Mouse (Mus musculus): Measurements from ENCODE around the gene Catsperz. TPM values are rescaled to one million over a fixed set of nuclear protein-coding genes. Genes with fewer than 3 reads are reported as not detected.
A peak's percentile ranks its signal among the peaks of the same experiment; 100 is the strongest.

Catsperz gene
- polyA plus RNA-seq, 1 experiment from 2014 or later = 2.0 TPM

DNA sequence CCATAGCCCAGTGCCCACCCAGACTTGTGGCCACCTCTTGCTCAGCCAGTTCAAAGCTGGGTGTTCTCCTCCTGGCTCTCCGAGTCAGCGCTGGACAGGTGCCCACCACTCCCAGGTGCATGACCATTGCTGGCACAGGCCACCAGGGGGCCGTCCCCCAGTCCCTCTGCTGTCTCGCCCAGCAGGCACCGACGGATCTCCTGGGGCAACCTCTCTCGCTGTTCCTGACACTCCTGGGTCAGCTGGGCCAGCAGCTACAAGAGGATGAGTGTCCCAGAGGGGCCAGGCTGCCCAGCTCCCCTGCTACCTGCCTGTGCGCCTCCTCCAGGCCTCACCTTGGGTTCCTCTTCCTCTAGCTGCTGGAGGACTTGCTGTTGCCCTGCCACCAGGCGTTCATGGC is 28.9 kb upstream of the Catsperz start:
- ATAC-seq (ENCODE audit: low FRiP score, low read depth) = no peak
- Histone ChIP-seq H3K9ac (no peak overlapping the region), H3K9me3 (no peaks in the 10 kb centered on the region), H3K36me3 (peaks cover 34% of the 10 kb centered on the region), H3K27ac (no peak overlapping the region), H3K4me2 (replicated peaks) (no peak overlapping the region), H3K4me3 (no peak overlapping the region), H3K4me1 (peaks cover 26% of the 10 kb centered on the region), H3K27me3 (replicated peaks) (no peaks in the 10 kb centered on the region)
- 54% methylated on average over 9 of the region's 9 CpGs for whole genome bisulfite sequencing

DNA sequence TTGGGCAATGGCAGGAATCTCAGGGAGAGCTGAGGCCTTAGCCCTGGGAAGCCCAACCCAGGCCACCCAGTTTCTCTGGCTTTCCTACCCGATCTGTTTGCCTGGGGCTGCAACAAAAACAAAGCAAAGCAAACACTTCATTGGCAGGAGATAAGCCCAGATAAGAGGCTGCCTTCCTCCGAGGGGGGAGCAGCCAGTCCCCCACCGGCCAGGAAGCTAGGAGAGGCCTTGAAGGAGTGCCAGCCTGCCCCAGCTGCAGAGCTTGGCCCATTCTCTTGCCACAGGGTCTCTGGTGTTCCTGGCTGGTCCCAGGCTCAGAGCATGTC is 27.5 kb upstream of the Catsperz start:
- ATAC-seq (ENCODE audit: low FRiP score, low read depth) = no peak
- Histone ChIP-seq H3K4me1 (peaks cover 26% of the 10 kb centered on the region), H3K27ac (no peak overlapping the region), H3K9ac (peak overlapping the region; percentile 67; the same call in 1 of the 2 replicates), H3K27me3 (replicated peaks) (no peaks in the 10 kb centered on the region), H3K36me3 (peaks cover 24% of the 10 kb centered on the region; the same call in 1 of the 2 replicates), H3K4me2 (replicated peaks) (peak overlapping the region; percentile 97), H3K4me3 (no peak overlapping the region), H3K9me3 (no peaks in the 10 kb centered on the region)
- 37% methylated on average over 3 of the region's 3 CpGs for WGBS

DNA sequence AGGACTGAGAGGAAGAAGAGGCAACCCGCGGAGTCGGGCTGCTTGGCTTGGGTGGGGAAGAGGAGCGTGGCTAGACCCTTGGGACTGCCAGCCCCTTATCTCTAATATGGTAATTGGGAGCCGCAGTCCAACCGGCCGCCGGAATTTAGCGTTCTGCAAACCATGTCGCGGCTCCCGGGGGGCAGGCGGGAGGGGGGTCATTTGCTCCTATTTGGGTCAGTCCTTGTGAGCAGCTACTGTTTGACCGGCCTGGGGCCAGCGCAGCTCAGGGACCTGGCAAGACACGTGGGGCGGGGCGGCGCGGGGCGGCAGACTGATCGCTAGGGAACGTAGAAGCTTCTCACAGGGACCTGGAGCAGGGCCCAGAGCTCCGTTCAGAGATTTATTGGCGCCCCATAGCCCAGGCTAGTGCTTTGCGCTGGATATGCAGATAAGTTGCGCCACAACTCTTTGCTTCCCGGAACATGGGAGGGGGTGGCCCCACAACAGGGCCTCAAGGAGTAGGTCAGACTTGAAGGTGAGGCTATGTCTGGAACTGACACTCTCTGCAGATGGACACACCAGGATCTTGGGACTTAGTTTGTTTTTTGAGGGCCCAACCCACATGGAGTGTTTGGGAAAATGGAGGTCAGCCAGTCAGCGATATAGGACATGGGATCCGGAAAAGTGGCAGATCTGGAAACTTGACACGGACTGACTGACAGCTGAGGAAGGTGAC is 27.0 kb upstream of the Catsperz start:
- H3K9me3 ChIP-seq = no peaks in the 10 kb centered on the region
- WGBS = 4% methylated on average over 31 of the region's 31 CpGs
- peak overlapping the region; percentile 97 for H3K4me2 ChIP-seq (replicated peaks)
- H3K9ac ChIP-seq = peak overlapping the region; percentile 67
- peaks cover 26% of the 10 kb centered on the region for H3K4me1 ChIP-seq
- peaks cover 24% of the 10 kb centered on the region; the same call in 1 of the 2 replicates for H3K36me3 ChIP-seq
- peak; percentile 33 for ATAC-seq (ENCODE audit: low FRiP score, low read depth)
- no peaks in the 10 kb centered on the region for H3K27me3 ChIP-seq (replicated peaks)
- H3K27ac ChIP-seq = peak overlapping the region; percentile 91
- peak overlapping the region; percentile 49 for H3K4me3 ChIP-seq

DNA sequence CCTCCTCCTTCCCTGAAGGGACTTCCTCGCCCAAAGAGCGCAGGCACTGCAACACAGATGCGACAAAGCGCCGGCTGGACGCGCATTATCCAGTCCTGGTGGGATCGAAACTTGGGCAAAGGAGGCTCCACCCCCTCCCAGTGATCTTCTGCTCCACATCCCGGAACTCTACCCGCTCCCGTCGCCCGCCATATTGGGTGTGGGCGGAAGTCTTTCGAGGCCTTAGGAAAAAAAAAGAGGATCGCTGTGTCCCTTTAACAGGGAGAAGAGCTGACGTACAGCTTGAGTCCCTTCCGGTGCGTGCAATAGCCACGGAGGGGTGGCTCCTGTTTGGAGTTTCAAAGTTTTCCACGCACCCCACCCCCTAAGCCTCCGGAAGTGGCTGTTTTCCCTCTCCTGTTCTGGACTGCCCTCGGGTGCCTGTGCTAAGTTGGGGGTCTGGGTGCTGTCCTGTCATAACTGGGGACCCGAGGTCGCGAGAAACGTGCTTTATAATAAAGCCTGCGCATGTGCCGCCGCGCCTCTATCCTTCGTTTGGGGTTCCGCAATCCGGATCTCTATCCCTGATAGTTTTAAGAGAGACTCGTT is 26.3 kb upstream of the Catsperz start:
- Histone ChIP-seq H3K4me2 (replicated peaks) (peak overlapping the region; percentile 97), H3K4me1 (peaks cover 26% of the 10 kb centered on the region)
- WGBS = under 1% methylated on average over 35 of the region's 35 CpGs

DNA sequence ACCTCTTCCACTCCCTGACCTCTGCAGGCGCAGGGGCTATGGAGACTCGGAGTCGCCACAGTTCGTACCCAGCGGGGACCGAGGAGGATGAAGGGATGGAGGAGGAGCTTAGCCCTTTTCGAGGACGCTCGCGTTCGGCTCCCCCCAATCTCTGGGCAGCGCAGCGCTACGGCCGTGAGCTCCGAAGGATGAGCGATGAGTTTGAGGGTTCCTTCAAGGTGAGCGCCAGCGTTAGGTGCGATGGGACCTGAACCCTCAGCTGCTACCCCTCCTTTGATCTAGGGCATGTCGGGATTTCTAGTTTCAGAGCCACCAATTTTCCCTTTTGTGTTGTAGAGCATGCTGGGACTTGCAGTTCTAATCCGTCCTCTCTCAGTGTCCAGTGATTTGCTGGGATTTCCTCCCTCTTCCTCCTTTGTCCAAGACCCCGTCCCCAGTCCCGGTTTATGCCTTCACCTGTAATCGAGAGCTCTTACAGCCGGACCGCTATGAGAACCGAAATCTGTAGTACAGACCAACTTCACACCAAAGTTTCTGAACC is 25.5 kb upstream of the Catsperz start:
- H3K9me3 ChIP-seq = no peaks in the 10 kb centered on the region
- H3K27me3 ChIP-seq (replicated peaks) = no peaks in the 10 kb centered on the region
- peaks cover 26% of the 10 kb centered on the region for H3K4me1 ChIP-seq
- peak overlapping the region; percentile 49 for H3K4me3 ChIP-seq
- peaks cover 19% of the 10 kb centered on the region; the same call in 1 of the 2 replicates for H3K36me3 ChIP-seq
- H3K4me2 ChIP-seq (replicated peaks) = peak overlapping the region; percentile 97
- ATAC-seq (ENCODE audit: low FRiP score, low read depth) = peak; percentile 58
- H3K9ac ChIP-seq = peak overlapping the region; percentile 67
- WGBS = under 1% methylated on average over 28 of the region's 28 CpGs
- peak overlapping the region; percentile 91 for H3K27ac ChIP-seq

More for the DNA sequence above, 26.3 kb upstream of the Catsperz start:
- ATAC-seq (ENCODE audit: low FRiP score, low read depth) = peak; percentile 83
- H3K27me3 ChIP-seq (replicated peaks) = no peaks in the 10 kb centered on the region
- peaks cover 24% of the 10 kb centered on the region; the same call in 1 of the 2 replicates for H3K36me3 ChIP-seq
- no peaks in the 10 kb centered on the region for H3K9me3 ChIP-seq
- H3K4me3 ChIP-seq = peak overlapping the region; percentile 49
- peak overlapping the region; percentile 91 for H3K27ac ChIP-seq
- peak overlapping the region; percentile 67 for H3K9ac ChIP-seq

- H3K27me3 ChIP-seq (replicated peaks) = no peaks in the 10 kb centered on the region
- WGBS = 52% methylated on average over 5 of the region's 5 CpGs
- no peak overlapping the region for H3K27ac ChIP-seq
Observed at GRCm38 (mm10) chr19:6949951-6950350, 24.8 kb upstream of the Catsperz start.

GRCm38 (mm10) chr19:6949532-6949931 is 24.4 kb upstream of the Catsperz start:
- Histone ChIP-seq H3K36me3 (peaks cover 8% of the 10 kb centered on the region; the same call in 1 of the 2 replicates), H3K4me1 (peaks cover 26% of the 10 kb centered on the region), H3K27me3 (replicated peaks) (no peaks in the 10 kb centered on the region), H3K9ac (no peak overlapping the region), H3K4me2 (replicated peaks) (peak overlapping the region; percentile 97; the same call in 1 of the 2 replicates), H3K27ac (no peak overlapping the region), H3K4me3 (no peak overlapping the region), H3K9me3 (no peaks in the 10 kb centered on the region)
- 95% methylated on average over 5 of the region's 5 CpGs for WGBS
- no peak for ATAC-seq (ENCODE audit: low FRiP score, low read depth)

More at GRCm38 (mm10) chr19:6949951-6950350, 24.8 kb upstream of the Catsperz start:
- peaks cover 26% of the 10 kb centered on the region for H3K4me1 ChIP-seq
- peak overlapping the region; percentile 67; the same call in 1 of the 2 replicates for H3K9ac ChIP-seq
- no peaks in the 10 kb centered on the region for H3K9me3 ChIP-seq
- H3K4me3 ChIP-seq = peak overlapping the region; percentile 49
- H3K36me3 ChIP-seq = peaks cover 12% of the 10 kb centered on the region; the same call in 1 of the 2 replicates
- peak overlapping the region; percentile 97 for H3K4me2 ChIP-seq (replicated peaks)
- no peak for ATAC-seq (ENCODE audit: low FRiP score, low read depth)

GRCm38 (mm10) chr19:6948186-6948585 is 23.0 kb upstream of the Catsperz start:
- H3K36me3 ChIP-seq = peaks cover 3% of the 10 kb centered on the region; the same call in 1 of the 2 replicates
- H3K9ac ChIP-seq = 0 out of 2 replicates have a peak overlapping the region, but pooled peaks have one; percentile 21
- no peak overlapping the region for H3K27ac ChIP-seq
- H3K4me2 ChIP-seq (replicated peaks) = no peak overlapping the region
- ATAC-seq (ENCODE audit: low FRiP score, low read depth) = no peak
- no peaks in the 10 kb centered on the region for H3K27me3 ChIP-seq (replicated peaks)
- H3K4me3 ChIP-seq = no peak overlapping the region
- H3K4me1 ChIP-seq = peaks cover 23% of the 10 kb centered on the region
- WGBS = 70% methylated on average over 4 of the region's 4 CpGs
- H3K9me3 ChIP-seq = no peaks in the 10 kb centered on the region

GRCm38 (mm10) chr19:6947742-6948141 is 22.6 kb upstream of the Catsperz start:
- 54% methylated on average over 4 of the region's 4 CpGs for WGBS
- Histone ChIP-seq H3K27me3 (replicated peaks) (no peaks in the 10 kb centered on the region), H3K4me1 (peaks cover 24% of the 10 kb centered on the region), H3K4me2 (replicated peaks) (no peak overlapping the region), H3K4me3 (no peak overlapping the region), H3K36me3 (peaks cover 3% of the 10 kb centered on the region; the same call in 1 of the 2 replicates), H3K9ac (0 out of 2 replicates have a peak overlapping the region, but pooled peaks have one; percentile 21), H3K27ac (no peak overlapping the region), H3K9me3 (no peaks in the 10 kb centered on the region)
- ATAC-seq (ENCODE audit: low FRiP score, low read depth) = no peak

GRCm38 (mm10) chr19:6943709-6944108 is 18.5 kb upstream of the Catsperz start:
- no peaks in the 10 kb centered on the region for H3K27me3 ChIP-seq (replicated peaks)
- H3K36me3 ChIP-seq = peaks cover 3% of the 10 kb centered on the region; the same call in 1 of the 2 replicates
- no peaks in the 10 kb centered on the region for H3K9me3 ChIP-seq
- H3K4me1 ChIP-seq = peaks cover 30% of the 10 kb centered on the region
- H3K9ac ChIP-seq = no peak overlapping the region
- H3K27ac ChIP-seq = no peak overlapping the region
- 91% methylated on average over 6 of the region's 6 CpGs for WGBS
- no peak overlapping the region for H3K4me2 ChIP-seq (replicated peaks)
- H3K4me3 ChIP-seq = no peak overlapping the region
- no peak for ATAC-seq (ENCODE audit: low FRiP score, low read depth)

GRCm38 (mm10) chr19:6942764-6943163 is 17.6 kb upstream of the Catsperz start:
- H3K27me3 ChIP-seq (replicated peaks) = 0 out of 2 replicates have a peak, but pooled peaks cover 2% of the 10 kb centered on the region
- H3K4me1 ChIP-seq = peaks cover 32% of the 10 kb centered on the region
- H3K27ac ChIP-seq = peak overlapping the region; percentile 88; the same call in 1 of the 2 replicates
- H3K36me3 ChIP-seq = peaks cover 8% of the 10 kb centered on the region
- ATAC-seq (ENCODE audit: low FRiP score, low read depth) = no peak
- H3K4me2 ChIP-seq (replicated peaks) = peak overlapping the region; percentile 87
- H3K4me3 ChIP-seq = peak overlapping the region; percentile 82
- no peaks in the 10 kb centered on the region for H3K9me3 ChIP-seq
- H3K9ac ChIP-seq = peak overlapping the region; percentile 89
- WGBS = 33% methylated on average over 5 of the region's 5 CpGs

DNA sequence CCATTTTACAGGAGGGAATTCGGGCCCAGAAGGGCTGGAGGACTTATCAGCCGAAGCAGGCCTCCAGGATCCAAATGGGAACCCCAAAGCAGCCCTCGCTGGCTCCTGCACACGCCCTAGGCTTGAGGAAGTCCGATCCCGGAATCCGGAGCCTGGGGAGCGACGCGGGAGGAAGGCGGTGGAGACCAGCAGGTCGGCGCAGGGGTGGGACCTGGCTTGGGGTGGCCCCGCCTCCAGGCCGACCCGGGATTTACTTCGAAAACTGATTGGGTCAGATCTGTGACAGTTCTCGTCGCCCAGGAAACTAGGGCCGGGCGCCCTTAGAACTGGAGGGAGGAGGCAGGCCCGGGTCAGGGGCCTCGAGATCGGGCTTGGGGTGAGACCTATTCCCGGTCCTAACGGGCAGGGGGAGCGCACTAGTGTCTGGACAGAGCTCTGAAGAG is 17.1 kb upstream of the Catsperz start, which contains the start of gene Gpr137:
Gpr137 (minus strand) TSS at position 232 of the 443 bp plus-strand sequence.
- Histone ChIP-seq H3K9ac (peak within 1 kb of the TSS; percentile 89), H3K4me2 (replicated peaks) (peak within 1 kb of the TSS; percentile 87), H3K4me1 (peaks cover 32% of the 10 kb centered on the region), H3K27me3 (replicated peaks) (0 out of 2 replicates have a peak, but pooled peaks cover 3% of the 10 kb centered on the region), H3K4me3 (peak within 1 kb of the TSS; percentile 82), H3K9me3 (no peaks in the 10 kb centered on the region), H3K36me3 (peaks cover 8% of the 10 kb centered on the region), H3K27ac (peak within 1 kb of the TSS; percentile 88)
- ATAC-seq (ENCODE audit: low FRiP score, low read depth) = peak; percentile 83
- under 1% methylated on average over 27 of the region's 27 CpGs for WGBS

All from neural tube, embryonic 12.5 days (tissue).